Mouse (Mus musculus) brain, embryonic 14.5 days (tissue): ENCODE results near the gene Dse.

Experiments
- CTCF ChIP-seq: fragments of 200-500 bp; IDR thresholded peaks from 2 replicates; pipeline ENCODE4 v1.5.1; 2012; ENCODE audit warnings: inconsistent platforms, mild to moderate bottlenecking, moderate library complexity, borderline replicate concordance; ENCODE audit not compliant: insufficient read depth, insufficient read length; ENCODE audit errors: extremely low read depth
- POLR2A ChIP-seq: fragments of 200-500 bp; IDR thresholded peaks from 2 replicates; pipeline ENCODE4 v1.6.1; 2012; ENCODE audit warnings: mild to moderate bottlenecking, inconsistent platforms, borderline replicate concordance; ENCODE audit not compliant: poor library complexity, insufficient read depth, insufficient read length, severe bottlenecking; ENCODE audit errors: extremely low read depth

GRCm38 (mm10) chr10:34198574-34198973 lies 8.9 kb downstream of the Dse start:
- no peak for TF ChIP-seq CTCF
- no peak for TF ChIP-seq POLR2A
